Mouse (Mus musculus) C2C12 (cell line): ENCODE measurements around the gene Fam89b.

Experiments
- CEBPB ChIP-seq: IDR thresholded peaks from one replicate; pipeline ENCODE4 v1.6.1; 2011; ENCODE audit warnings: low read depth, mild to moderate bottlenecking, control low read depth, moderate library complexity
- CTCF ChIP-seq: IDR thresholded peaks from one replicate; pipeline ENCODE4 v1.5.1; 2011; ENCODE audit not compliant: control insufficient read depth, insufficient read depth, insufficient read length
- MAX ChIP-seq: IDR thresholded peaks from one replicate; pipeline ENCODE4 v1.6.1; 2011; ENCODE audit warnings: mild to moderate bottlenecking, control low read depth
- MYOD1 ChIP-seq: IDR thresholded peaks from one replicate; pipeline ENCODE4 v1.6.1; 2011; ENCODE audit warnings: low read depth; ENCODE audit not compliant: control insufficient read depth, insufficient read length
- MYOG ChIP-seq: IDR thresholded peaks from one replicate; pipeline ENCODE4 v1.6.1; 2011; ENCODE audit not compliant: control insufficient read depth, insufficient read length; ENCODE audit errors: extremely low read depth
- USF1 ChIP-seq: IDR thresholded peaks from one replicate; pipeline ENCODE4 v1.6.1; 2011; ENCODE audit warnings: low read depth, mild to moderate bottlenecking, control low read depth, moderate library complexity

DNA sequence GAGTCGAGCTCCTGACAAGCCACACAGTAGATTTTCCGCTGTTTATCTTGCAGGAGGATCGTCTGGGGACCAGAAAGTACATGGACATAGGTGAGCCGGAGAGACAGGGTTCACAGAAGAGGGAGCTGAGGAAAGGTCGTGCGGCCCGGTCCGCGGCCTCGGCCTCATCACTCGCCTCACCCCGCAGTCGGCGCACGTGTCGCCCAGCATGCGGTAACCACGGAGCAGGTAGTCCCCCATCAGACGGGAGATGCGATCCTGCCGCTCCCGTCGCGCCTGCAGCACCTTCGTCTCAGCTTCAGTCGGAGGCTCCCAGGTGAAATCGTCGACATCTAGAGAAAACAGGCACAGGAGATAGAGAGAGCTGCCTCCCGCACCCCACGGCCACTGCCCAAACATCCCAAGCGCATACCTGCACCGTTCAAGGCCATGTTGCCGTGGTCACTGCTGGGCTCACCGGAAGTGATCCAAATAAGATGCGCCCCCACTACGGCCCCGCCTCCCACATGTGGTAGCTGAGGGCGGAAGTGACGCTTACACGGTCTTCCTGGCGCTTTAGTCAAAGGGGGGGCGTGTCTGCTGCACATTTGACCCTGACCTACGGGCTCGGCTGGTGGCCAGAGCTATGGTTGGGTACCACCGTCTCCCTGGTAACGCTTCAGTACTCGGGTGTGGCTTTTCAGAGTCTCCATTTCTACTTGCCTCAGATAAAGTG is 2.0 kb upstream of the Fam89b start:
- no peak for TF ChIP-seq CTCF
- TF ChIP-seq MYOD1 = no peak
- TF ChIP-seq MAX = no peak
- TF ChIP-seq USF1 = peak; percentile 73
- TF ChIP-seq MYOG = no peak
- TF ChIP-seq CEBPB = no peak
